Mouse (Mus musculus): ENCODE data around the gene Fam50b.

- no peak for TF ChIP-seq CTCF (IDR thresholded peaks at IDR 0.05; ENCODE audit: low read depth)
- no peak for TF ChIP-seq EP300 (IDR thresholded peaks at IDR 0.05; ENCODE audit: low read depth)
Observed at GRCm38 (mm10) chr13:34733780-34734179, 870 bp upstream of the Fam50b start.

Measured in liver, embryonic 14.5 days (tissue).